Mouse (Mus musculus) lung, adult 2 months (tissue): Measurements from ENCODE around the gene Syndig1.

ENCODE experiments used
- CTCF ChIP-seq: fragments of 200-500 bp; IDR thresholded peaks from 2 replicates; pipeline ENCODE4 v1.5.1; 2011; ENCODE audit warnings: mild to moderate bottlenecking, low read length, control low read depth; ENCODE audit not compliant: insufficient read depth
- POLR2A ChIP-seq: fragments of 200-500 bp; IDR thresholded peaks from 2 replicates; pipeline ENCODE4 v1.6.1; 2011; ENCODE audit warnings: low read depth, mild to moderate bottlenecking, control low read depth, low read length, borderline replicate concordance; ENCODE audit errors: extremely low read depth

GRCm38 (mm10) chr2:149904405-149904804, 75.4 kb downstream of the Syndig1 start:
- TF ChIP-seq CTCF (no peak), POLR2A (no peak)
